Mouse (Mus musculus): ENCODE data around the gene Tnfrsf25.

DNA sequence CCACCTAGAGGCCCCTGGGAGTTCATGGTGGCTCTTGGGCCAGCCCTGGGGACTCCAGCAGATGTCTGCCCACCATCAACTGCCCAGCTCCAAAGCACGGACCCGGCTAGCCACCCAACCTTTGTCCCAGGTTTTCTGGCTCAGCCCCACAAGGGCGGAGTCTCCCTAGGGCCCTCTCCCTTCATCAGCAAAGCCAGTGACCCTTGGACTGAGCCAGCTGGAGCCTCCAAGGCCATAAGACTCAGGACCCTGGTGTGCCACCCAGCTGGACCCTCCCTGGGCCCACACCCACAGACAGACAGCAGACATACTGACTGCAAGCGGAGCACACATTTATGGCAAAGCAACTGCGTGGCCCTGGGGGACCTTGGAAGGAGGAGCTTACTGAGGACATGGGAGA is 13.1 kb downstream of the Tnfrsf25 start:
- TF ChIP-seq CTCF (IDR thresholded peaks at IDR 0.05; ENCODE audit: extremely low read depth, insufficient read length, insufficient replicate concordance, low read depth, low read length) = no peak
- TF ChIP-seq POLR2A (IDR thresholded peaks at IDR 0.05; ENCODE audit: low read depth, low read length) = peak; percentile 35; the same call in 1 of the 2 replicates
